Mouse (Mus musculus): Measurements from ENCODE around the gene Gm14459. TPM values are rescaled to one million over a fixed set of nuclear protein-coding genes. Genes with fewer than 3 reads are reported as not detected.
"Not testable (repeated sequence)": the region's sequence is repeated elsewhere in the genome, so short reads cannot be mapped to it uniquely, and the experiment has no call there.

Gm14459 gene
- polyA plus RNA-seq (2015; fragmentation: Nextera tagmentation; extraction: Ambion mirVana): not detected in 2 replicates

DNA sequence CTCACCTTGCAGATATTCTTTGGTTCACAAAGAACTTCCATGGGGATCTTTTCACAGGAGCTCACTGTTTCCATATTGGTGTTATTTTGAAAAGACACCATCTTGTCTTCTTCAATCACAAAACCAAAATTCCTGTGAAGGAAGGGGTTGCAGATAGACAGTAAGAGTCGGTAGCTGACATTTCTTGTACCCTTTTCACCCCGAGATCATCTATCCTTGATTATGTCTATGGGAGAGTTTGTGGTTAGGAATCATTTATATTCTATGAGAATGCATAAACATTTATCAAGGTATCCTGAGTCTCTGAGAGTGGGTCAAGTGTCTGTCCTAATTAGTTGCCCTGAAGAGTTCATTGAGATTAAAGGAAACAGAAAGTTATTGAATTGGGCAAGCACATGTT, at the start of gene Gm14459:
TSS of gene Gm14459 (minus strand) at position 101 of the 400 bp plus-strand sequence.
- no peak within 1 kb of the TSS for H3K4me2 ChIP-seq
- H3K4me3 ChIP-seq: no peak within 1 kb of the TSS
- H3K27ac ChIP-seq: no peak within 1 kb of the TSS
- H3K36me3 ChIP-seq: no peaks in the 10 kb centered on the region
- no peaks in the 10 kb centered on the region for H3K4me1 ChIP-seq (replicated peaks)
- no peak within 1 kb of the TSS for H3K9ac ChIP-seq
- no peaks in the 10 kb centered on the region for H3K27me3 ChIP-seq
- no peaks in the 10 kb centered on the region for H3K9me3 ChIP-seq
- ATAC-seq (ENCODE audit: low FRiP score): no peak
- WGBS: 79% methylated on average over 2 of the region's 2 CpGs

DNA sequence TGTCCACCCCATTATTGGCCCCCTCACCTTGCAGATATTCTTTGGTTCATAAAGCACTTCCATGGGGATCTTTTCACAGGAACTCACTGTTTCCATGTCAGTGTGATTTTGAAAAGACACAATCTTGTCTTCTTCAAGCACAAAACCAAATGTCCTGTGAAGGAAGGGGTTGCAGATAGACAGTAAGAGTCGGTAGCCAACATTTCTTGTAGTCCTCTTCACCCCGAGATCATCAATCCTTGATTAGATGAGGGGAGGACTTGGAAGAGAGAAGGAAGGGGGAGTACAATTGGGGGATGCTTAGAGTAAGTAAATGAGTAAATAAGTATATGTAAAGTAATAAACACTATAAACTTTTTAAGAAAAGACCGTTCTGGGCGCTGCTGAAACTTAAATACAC, 23.4 kb upstream of the Gm14459 start, which contains the start of gene Ssxb6:
TSS of gene Ssxb6 (minus strand) at position 101 of the 400 bp plus-strand sequence.
- H3K4me2 ChIP-seq; ATAC-seq (ENCODE audit: low FRiP score); H3K9me3 ChIP-seq; H3K27me3 ChIP-seq; H3K9ac ChIP-seq; H3K4me3 ChIP-seq; H3K4me1 ChIP-seq (replicated peaks); H3K27ac ChIP-seq; H3K36me3 ChIP-seq: not testable (repeated sequence)
- 77% methylated on average over 4 of the region's 4 CpGs for WGBS

Other genes starting within 250 kb of the Gm14459 start
- gene Ssxb10, start 197.5 kb downstream of the Gm14459 start, polyA plus RNA-seq (2015; fragmentation: Nextera tagmentation; extraction: Ambion mirVana): not detected in 2 replicates
- not detected in 2 replicates for gene Ssxb9, start 158.0 kb downstream of the Gm14459 start, polyA plus RNA-seq (2015; fragmentation: Nextera tagmentation; extraction: Ambion mirVana)
- not detected in 2 replicates for gene Ssxb1, start 111.6 kb downstream of the Gm14459 start, polyA plus RNA-seq (2015; fragmentation: Nextera tagmentation; extraction: Ambion mirVana)
- not detected in 2 replicates for gene Ssxb2, start 63.2 kb downstream of the Gm14459 start, polyA plus RNA-seq (2015; fragmentation: Nextera tagmentation; extraction: Ambion mirVana)
- gene Ssxb6, start 23.3 kb upstream of the Gm14459 start, polyA plus RNA-seq (2015; fragmentation: Nextera tagmentation; extraction: Ambion mirVana): not detected in 2 replicates
- not detected in 2 replicates for gene Ssxb3, start 66.9 kb upstream of the Gm14459 start, polyA plus RNA-seq (2015; fragmentation: Nextera tagmentation; extraction: Ambion mirVana)
- not detected in 2 replicates for gene Ssxb8, start 165.9 kb upstream of the Gm14459 start, polyA plus RNA-seq (2015; fragmentation: Nextera tagmentation; extraction: Ambion mirVana)
- gene Ssx9, start 223.5 kb upstream of the Gm14459 start, polyA plus RNA-seq (2015; fragmentation: Nextera tagmentation; extraction: Ambion mirVana): not detected in 2 replicates

All from hindbrain, embryonic 13.5 days (tissue).